Mouse (Mus musculus): ENCODE measurements around the gene Usp2.
"Not testable (repeated sequence)": the region's sequence is repeated elsewhere in the genome, so short reads cannot be mapped to it uniquely, and the experiment has no call there.

Usp2 gene

GRCm38 (mm10) chr9:44093612-44094503, 27.0 kb downstream of the Usp2 start:
- peak; percentile 54 for DNase-seq (ENCODE audit: low read depth)

GRCm38 (mm10) chr9:44094737-44095136, 27.9 kb downstream of the Usp2 start:
- DNase-seq (ENCODE audit: low read depth): no peak

- no peak for DNase-seq (ENCODE audit: low read depth)
Measured at GRCm38 (mm10) chr9:44095781-44096180, 29.0 kb downstream of the Usp2 start.

- DNase-seq (ENCODE audit: low read depth): no peak
Measured at GRCm38 (mm10) chr9:44096536-44096935, 29.7 kb downstream of the Usp2 start.

- DNase-seq (ENCODE audit: low read depth): no peak
Measured at GRCm38 (mm10) chr9:44101490-44101889, 34.7 kb downstream of the Usp2 start, which contains the start of gene Mfrp. Gene Mfrp (plus strand): TSS chr9:44101729.

- DNase-seq (ENCODE audit: low read depth): no peak
Measured at GRCm38 (mm10) chr9:44104881-44105280, 38.1 kb downstream of the Usp2 start.

- DNase-seq (ENCODE audit: low read depth): no peak
Measured at GRCm38 (mm10) chr9:44105781-44106180, 39.0 kb downstream of the Usp2 start.

- no peak for DNase-seq (ENCODE audit: low read depth)
Measured at GRCm38 (mm10) chr9:44106182-44106581, 39.4 kb downstream of the Usp2 start.

GRCm38 (mm10) chr9:44106596-44106995, 39.8 kb downstream of the Usp2 start:
- no peak for DNase-seq (ENCODE audit: low read depth)

GRCm38 (mm10) chr9:44107110-44107509, 40.3 kb downstream of the Usp2 start, which contains the start of gene C1qtnf5:
Gene C1qtnf5 (plus strand): TSS chr9:44107245.
- DNase-seq (ENCODE audit: low read depth): no peak

GRCm38 (mm10) chr9:44107557-44108179, 40.8 kb downstream of the Usp2 start:
- no peak for DNase-seq (ENCODE audit: low read depth)

- no peak for DNase-seq (ENCODE audit: low read depth)
Measured at GRCm38 (mm10) chr9:44108269-44109055, 41.6 kb downstream of the Usp2 start.

GRCm38 (mm10) chr9:44109360-44110095, 42.7 kb downstream of the Usp2 start:
- peak; percentile 76 for DNase-seq (ENCODE audit: low read depth)

- not testable (repeated sequence) for DNase-seq (ENCODE audit: low read depth)
Measured at GRCm38 (mm10) chr9:44111909-44112308, 45.1 kb downstream of the Usp2 start.

- DNase-seq (ENCODE audit: low read depth): peak; percentile 99
Measured at GRCm38 (mm10) chr9:44113105-44113789, 46.4 kb downstream of the Usp2 start, which contains the start of the genes Gm49380 and Rnf26. Gene Gm49380 (minus strand): TSS chr9:44113500. Gene Rnf26 (minus strand): TSS chr9:44113517.

GRCm38 (mm10) chr9:44114453-44114852, 47.6 kb downstream of the Usp2 start:
- DNase-seq (ENCODE audit: low read depth): no peak

GRCm38 (mm10) chr9:44115599-44115998, 48.8 kb downstream of the Usp2 start:
- DNase-seq (ENCODE audit: low read depth): no peak

GRCm38 (mm10) chr9:44116182-44116581, 49.4 kb downstream of the Usp2 start:
- peak; percentile 43 for DNase-seq (ENCODE audit: low read depth)

GRCm38 (mm10) chr9:44119011-44119410, 52.2 kb downstream of the Usp2 start:
- peak; percentile 66 for DNase-seq (ENCODE audit: low read depth)

GRCm38 (mm10) chr9:44119948-44120465, 53.2 kb downstream of the Usp2 start:
- peak; percentile 35 for DNase-seq (ENCODE audit: low read depth)

- peak; percentile 64 for DNase-seq (ENCODE audit: low read depth)
Measured at GRCm38 (mm10) chr9:44124317-44124716, 57.5 kb downstream of the Usp2 start.
